Mouse (Mus musculus) cerebellum, adult 8-10 months (tissue): Measurements from ENCODE around the gene Slc17a5.
A peak's percentile ranks its signal among the peaks of the same experiment; 100 is the strongest.

Experiments used
- DNase-seq: peaks from one replicate; pipeline ENCODE4 v3.0.0; 2022

Slc17a5 gene

DNA sequence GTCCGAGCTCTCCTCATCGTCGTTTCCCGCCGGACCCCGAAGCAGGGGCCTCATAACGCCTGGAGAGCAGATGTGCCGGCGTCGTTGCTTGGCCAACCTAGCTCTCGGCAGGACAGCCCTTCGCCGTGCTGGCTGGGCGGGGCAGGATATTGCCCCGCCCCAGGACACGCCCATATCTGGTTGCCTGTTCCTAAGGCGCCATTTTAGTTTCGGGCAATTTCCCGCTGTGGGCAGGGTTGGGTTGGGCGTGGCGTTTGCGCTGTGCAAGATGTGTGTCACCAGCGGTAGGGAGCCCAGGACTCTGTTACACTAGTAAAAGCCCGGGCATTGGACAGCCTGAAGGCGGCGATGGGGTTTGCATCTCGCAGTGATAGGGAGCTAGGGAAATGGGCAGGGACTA is at the start of gene Slc17a5:
TSS of gene Slc17a5 (minus strand) at position 128 of the 400 bp plus-strand sequence.
- DNase-seq: peak; percentile 92

DNA sequence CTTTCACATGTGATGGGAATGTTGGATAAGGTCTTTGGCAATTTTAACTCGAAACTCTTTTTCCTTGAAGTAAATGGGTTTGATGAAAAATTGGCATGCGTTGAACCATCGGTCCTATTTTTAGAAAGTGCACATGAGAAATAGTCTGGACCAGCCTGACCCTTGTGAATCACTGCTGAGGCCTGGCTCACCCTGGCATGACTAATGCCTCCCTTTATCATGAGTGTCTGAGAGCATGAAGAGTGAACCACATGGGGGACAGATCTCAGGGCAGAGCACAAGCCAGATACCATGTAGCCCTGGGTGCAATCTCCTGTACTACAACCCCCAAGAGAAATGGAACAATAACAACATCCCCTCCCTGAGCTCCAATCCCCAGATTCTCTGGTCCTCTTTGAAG is 46.1 kb upstream of the Slc17a5 start:
- no peak for DNase-seq

GRCm38 (mm10) chr9:78631755-78632434 is 44.1 kb upstream of the Slc17a5 start:
- DNase-seq: no peak

GRCm38 (mm10) chr9:78629991-78630390 is 42.1 kb upstream of the Slc17a5 start:
- DNase-seq: no peak

GRCm38 (mm10) chr9:78623301-78623747 is 35.5 kb upstream of the Slc17a5 start:
- DNase-seq: no peak

DNA sequence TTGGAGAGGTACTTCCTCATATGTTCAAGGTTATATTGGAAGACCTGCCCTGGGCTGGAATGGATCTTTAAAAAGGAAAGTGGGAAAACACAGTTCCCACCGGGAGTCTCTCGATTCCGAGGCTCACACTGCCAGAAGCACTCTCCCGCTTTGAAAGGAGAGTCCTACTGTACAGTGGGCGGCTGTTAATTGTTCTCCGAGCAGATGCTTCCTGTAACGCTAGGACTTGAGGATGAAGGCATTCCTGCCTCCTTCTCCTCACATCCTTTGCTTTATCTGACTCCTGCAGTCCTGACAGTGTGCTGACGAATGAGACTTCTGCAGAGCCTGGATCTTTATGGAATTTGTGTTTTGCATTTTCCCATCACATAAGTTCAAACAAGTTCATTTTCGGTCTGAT is 31.4 kb upstream of the Slc17a5 start:
- no peak for DNase-seq

DNA sequence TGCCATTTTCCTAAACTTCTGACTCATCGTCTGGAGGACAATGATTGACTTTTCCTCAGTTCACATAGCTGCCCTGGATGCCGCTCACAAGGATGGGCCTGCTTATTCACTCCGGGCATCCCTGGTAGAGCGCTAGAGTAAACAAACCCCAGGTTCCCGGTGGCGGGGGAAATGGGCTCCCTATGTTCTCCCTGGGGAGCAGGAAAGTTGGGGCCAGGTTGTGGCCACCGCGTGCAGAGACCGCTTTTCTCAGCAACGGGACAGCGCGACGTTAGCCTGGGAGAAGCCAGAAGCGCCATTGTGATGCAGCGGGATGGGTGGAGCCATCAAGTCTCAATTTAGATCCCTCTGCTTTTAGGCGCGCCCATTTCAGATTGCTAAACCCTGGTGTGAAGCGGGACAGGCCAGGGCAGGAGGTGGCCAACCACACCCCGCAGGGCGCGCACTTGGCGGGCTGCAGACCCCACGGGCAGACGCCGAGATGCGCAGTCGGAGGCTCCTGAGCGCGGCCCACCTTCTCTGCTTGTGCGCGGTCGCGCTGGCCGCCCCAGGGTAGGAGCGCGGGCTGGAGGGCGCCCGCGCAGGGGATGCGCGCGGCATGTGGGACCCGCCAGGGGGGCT is 27.7 kb upstream of the Slc17a5 start, which contains the start of gene Cd109:
TSS of gene Cd109 (plus strand) at position 146 of the 621 bp plus-strand sequence.
- DNase-seq: peak; percentile 4

GRCm38 (mm10) chr9:78614201-78614600 is 26.4 kb upstream of the Slc17a5 start:
- DNase-seq: no peak

GRCm38 (mm10) chr9:78601046-78601730 is 13.3 kb upstream of the Slc17a5 start:
- no peak for DNase-seq

- no peak for DNase-seq
Observed at GRCm38 (mm10) chr9:78599927-78600326, 12.1 kb upstream of the Slc17a5 start.

DNA sequence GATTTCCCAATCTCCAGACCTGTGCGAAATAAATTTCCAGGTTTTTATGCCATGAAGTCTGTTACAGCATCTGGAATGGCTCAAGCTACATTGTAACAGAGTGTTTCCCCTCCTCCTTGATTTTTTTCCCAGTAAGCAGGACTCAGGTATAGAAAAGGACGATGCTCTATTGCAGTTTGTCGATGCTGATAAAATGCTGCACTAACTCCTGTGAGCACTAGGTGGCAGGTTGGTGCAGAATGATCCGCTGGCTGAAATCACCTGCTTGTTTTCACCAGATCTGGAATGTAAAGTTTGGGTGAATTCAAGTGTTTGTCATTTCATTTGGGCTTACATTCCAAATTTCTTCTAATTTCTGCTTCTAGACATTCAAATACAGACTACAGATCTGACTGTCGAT is 9.0 kb upstream of the Slc17a5 start:
- no peak for DNase-seq

DNA sequence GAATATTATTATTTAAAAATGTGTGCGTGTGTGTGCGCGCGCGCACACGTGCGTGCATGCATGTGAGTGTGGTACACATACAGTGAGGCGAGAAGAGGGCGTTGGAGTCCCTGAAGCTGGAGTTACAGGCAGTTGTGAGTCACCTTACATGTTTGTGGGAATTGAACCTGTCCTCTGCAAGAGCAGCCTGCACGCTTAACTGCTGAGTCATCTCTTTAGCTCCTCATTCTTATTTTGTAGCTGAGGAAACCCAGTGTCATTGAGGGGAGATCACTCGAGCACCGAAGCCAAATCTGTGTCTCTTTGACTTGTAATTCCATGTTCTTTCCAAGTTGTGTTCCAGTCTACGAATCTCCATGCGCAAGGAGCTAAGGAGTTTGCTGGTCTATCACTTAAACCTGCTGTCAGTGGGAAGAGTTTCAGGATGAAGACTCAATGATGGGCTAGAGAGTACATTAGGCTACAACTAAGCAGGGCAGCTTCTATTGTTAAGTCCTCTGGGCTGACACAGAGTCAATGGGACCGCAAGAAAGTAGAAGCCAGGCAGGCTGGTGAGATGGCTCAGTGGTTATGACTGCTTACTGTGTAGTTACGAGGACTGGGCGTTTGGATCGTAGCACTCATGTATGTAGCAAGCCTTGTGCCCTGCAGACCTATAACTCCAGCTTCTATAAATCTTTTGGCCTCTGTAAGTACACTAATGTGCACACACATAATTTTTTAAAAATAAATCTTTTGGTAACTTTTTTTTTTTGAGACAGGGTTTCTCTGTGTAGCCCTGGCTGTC is 8.1 kb upstream of the Slc17a5 start:
- DNase-seq: no peak

- DNase-seq: no peak
Observed at GRCm38 (mm10) chr9:78595257-78595656, 7.4 kb upstream of the Slc17a5 start.

DNA sequence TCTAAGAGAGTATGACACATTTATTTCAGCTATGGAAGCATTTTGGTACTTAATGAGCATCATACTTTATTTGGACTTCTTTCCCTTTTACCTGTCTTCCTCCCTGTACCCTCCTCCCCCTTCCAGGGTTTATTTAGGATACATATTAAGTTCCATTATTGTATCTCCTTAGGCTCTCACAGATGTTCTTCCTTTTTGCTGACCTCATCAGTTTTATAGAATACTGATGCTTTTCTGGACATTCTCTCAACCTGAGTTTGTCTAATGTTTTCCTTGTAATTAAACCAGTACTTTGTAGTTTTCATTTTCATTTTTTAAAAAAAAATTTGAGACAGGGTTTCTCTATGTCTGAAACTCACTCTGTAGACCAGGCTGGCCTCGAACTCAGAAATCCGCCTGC is 2.6 kb upstream of the Slc17a5 start:
- DNase-seq: no peak

- no peak for DNase-seq
Observed at GRCm38 (mm10) chr9:78588411-78589033, 681 bp upstream of the Slc17a5 start.

- no peak for DNase-seq
Observed at GRCm38 (mm10) chr9:78587218-78587883, 490 bp downstream of the Slc17a5 start.

GRCm38 (mm10) chr9:78579644-78580396 is 8.0 kb downstream of the Slc17a5 start:
- no peak for DNase-seq

GRCm38 (mm10) chr9:78578824-78579223 is 9.0 kb downstream of the Slc17a5 start:
- DNase-seq: no peak

- no peak for DNase-seq
Observed at GRCm38 (mm10) chr9:78576466-78576865, 11.4 kb downstream of the Slc17a5 start.

DNA sequence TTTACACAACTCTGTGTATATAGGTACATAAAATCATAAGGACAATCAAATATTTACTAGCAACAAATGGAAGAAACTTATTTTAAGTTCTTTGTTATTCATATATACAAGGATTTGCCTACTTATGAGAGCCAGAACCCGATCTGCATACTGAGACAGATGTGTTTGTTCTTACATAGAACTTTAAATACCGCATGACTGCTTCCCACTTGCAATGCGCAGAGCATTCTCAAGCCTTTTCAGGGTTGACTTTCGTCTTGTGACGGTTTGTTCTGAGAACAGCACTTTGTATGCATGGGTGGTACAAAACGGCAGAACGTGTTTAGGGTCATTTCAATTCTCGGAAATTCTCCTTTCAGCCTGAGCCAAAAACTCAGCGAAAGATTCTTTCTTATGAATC is 17.9 kb downstream of the Slc17a5 start:
- no peak for DNase-seq

GRCm38 (mm10) chr9:78559479-78559878 is 28.4 kb downstream of the Slc17a5 start:
- no peak for DNase-seq
